Mouse (Mus musculus) gastrocnemius, postnatal 14 days (tissue): ENCODE results near the gene Msi1. TPM values are rescaled to one million over a fixed set of nuclear protein-coding genes. Genes with fewer than 3 reads are reported as not detected.

ENCODE experiments used
- total RNA-seq, 2 experiments: library from RNA; stranded (reverse); gene quantifications; 2 replicates each; pipeline ENCODE4 v1.2.3; 2021

Msi1 gene
- total RNA-seq, 2 experiments from 2014 or later: 1.0 to 1.9 TPM

Other genes starting within 250 kb of the Msi1 start
- gene Cabp1, start 235.2 kb upstream of the Msi1 start, total RNA-seq: 1 to 10 TPM; 1.2 to 1.3 TPM
- 10 to 100 TPM; 24.0 to 25.4 TPM for gene Pop5, start 193.8 kb upstream of the Msi1 start, total RNA-seq
- gene Rnf10, start 156.7 kb upstream of the Msi1 start, total RNA-seq: 100 to 1,000 TPM; 238 to 257 TPM
- gene Coq5, start 149.9 kb upstream of the Msi1 start, total RNA-seq: 100 to 1,000 TPM in 1 of 2 experiments, 10 to 100 TPM in 1; 84.0 to 101 TPM
- 100 to 1,000 TPM in 1 of 2 experiments, 10 to 100 TPM in 1; 84.8 to 138 TPM for gene Dynll1, start 128.6 kb upstream of the Msi1 start, total RNA-seq
- 10 to 100 TPM; 14.5 to 15.9 TPM for gene Srsf9, start 102.4 kb upstream of the Msi1 start, total RNA-seq
- gene Gatc, start 88.4 kb upstream of the Msi1 start, total RNA-seq: 10 to 100 TPM; 18.8 to 19.7 TPM
- 10 to 100 TPM; 12.4 to 15.2 TPM for gene Triap1, start 88.4 kb upstream of the Msi1 start, total RNA-seq
- 100 to 1,000 TPM; 105 to 114 TPM for gene Cox6a1, start 80.6 kb upstream of the Msi1 start, total RNA-seq
- gene Pla2g1b, start 36.7 kb downstream of the Msi1 start, total RNA-seq: not detected
- 10 to 100 TPM; 10.3 to 16.6 TPM for gene Sirt4, start 55.1 kb downstream of the Msi1 start, total RNA-seq
- gene Pxn, start 77.1 kb downstream of the Msi1 start, total RNA-seq: 10 to 100 TPM; 80.6 to 83.4 TPM
- gene Rplp0, start 129.9 kb downstream of the Msi1 start, total RNA-seq: 100 to 1,000 TPM; 780 to 872 TPM
- 10 to 100 TPM; 28.7 to 31.3 TPM for gene Gcn1l1, start 135.7 kb downstream of the Msi1 start, total RNA-seq
- 10 to 100 TPM; 28.9 to 35.2 TPM for gene Rab35, start 202.3 kb downstream of the Msi1 start, total RNA-seq